Mouse (Mus musculus): Measurements from ENCODE around the gene A730015C16Rik. TPM values are rescaled to one million over a fixed set of nuclear protein-coding genes. Genes with fewer than 3 reads are reported as not detected.

Gene A730015C16Rik
- polyA plus RNA-seq, 1 experiment from 2014 or later: 3.1 TPM

GRCm38 (mm10) chr4:108825677-108826076, 22.7 kb downstream of the A730015C16Rik start:
- no peaks in the 10 kb centered on the region for H3K27me3 ChIP-seq
- no peak overlapping the region for H3K4me3 ChIP-seq
- no peak overlapping the region for H3K4me2 ChIP-seq (replicated peaks)
- H3K9ac ChIP-seq: no peak overlapping the region
- H3K4me1 ChIP-seq: no peaks in the 10 kb centered on the region
- ATAC-seq (ENCODE audit: low FRiP score): no peak
- H3K36me3 ChIP-seq: peaks cover 68% of the 10 kb centered on the region
- no peak overlapping the region for H3K27ac ChIP-seq
- 98% methylated on average over 3 of the region's 3 CpGs for WGBS
- H3K9me3 ChIP-seq (replicated peaks): no peaks in the 10 kb centered on the region

DNA sequence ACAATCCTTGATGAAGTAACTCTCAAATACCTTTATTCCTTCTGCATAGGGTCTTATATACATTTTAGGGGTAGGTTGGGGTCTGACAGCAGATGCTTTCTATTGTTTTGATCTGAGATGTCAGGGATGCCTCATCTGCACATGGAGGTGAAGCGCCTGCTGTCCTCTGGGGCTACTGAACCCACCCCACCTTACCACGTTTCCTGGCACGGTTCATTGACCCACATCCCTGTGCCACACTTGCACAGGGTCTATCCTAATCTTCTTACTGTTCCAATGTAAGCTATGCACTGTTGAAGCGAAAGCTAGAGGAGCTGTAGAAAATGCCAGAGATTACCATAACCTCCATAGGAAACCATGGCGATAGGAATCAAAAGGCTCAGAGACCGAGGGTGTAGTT, 36.9 kb downstream of the A730015C16Rik start:
- Histone ChIP-seq H3K27me3 (no peaks in the 10 kb centered on the region), H3K4me3 (no peak overlapping the region), H3K27ac (no peak overlapping the region), H3K4me2 (replicated peaks) (no peak overlapping the region), H3K9me3 (replicated peaks) (no peaks in the 10 kb centered on the region), H3K9ac (no peak overlapping the region), H3K36me3 (peaks cover 7% of the 10 kb centered on the region; the same call in 1 of the 2 replicates), H3K4me1 (0 out of 2 replicates have a peak, but pooled peaks cover 3% of the 10 kb centered on the region)
- 73% methylated on average over 6 of the region's 6 CpGs for WGBS
- no peak for ATAC-seq (ENCODE audit: low FRiP score)

GRCm38 (mm10) chr4:108811142-108811541, 37.3 kb downstream of the A730015C16Rik start:
- ATAC-seq (ENCODE audit: low FRiP score): no peak
- Histone ChIP-seq H3K27ac (no peak overlapping the region), H3K9ac (no peak overlapping the region), H3K36me3 (peaks cover 7% of the 10 kb centered on the region; the same call in 1 of the 2 replicates), H3K4me1 (0 out of 2 replicates have a peak, but pooled peaks cover 3% of the 10 kb centered on the region), H3K9me3 (replicated peaks) (no peaks in the 10 kb centered on the region), H3K27me3 (no peaks in the 10 kb centered on the region), H3K4me3 (no peak overlapping the region), H3K4me2 (replicated peaks) (no peak overlapping the region)
- 63% methylated on average over 4 of the region's 4 CpGs for WGBS

DNA sequence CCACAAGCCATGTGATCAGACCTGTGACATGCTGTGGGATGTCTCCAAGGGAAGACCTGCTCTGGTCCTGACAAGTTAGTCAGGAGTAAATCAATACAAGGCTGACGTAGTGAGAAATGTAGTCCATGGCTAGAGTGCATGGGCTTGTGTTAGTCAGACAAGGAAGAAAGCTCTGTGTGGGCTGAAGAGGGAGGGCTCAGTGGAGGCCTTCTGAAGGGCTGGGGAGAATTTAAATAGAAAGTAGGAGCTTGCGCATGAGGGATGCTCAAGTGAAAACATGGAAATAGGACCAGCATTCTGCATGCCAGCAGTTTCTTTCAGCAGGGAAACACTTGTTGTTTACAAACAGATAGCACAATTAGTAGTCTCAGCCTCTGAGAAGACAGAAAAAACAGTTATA, 44.9 kb downstream of the A730015C16Rik start:
- no peak for ATAC-seq (ENCODE audit: low FRiP score)
- 85% methylated on average over 2 of the region's 2 CpGs for WGBS
- H3K4me2 ChIP-seq (replicated peaks): no peak overlapping the region

GRCm38 (mm10) chr4:108798083-108798830, 50.2 kb downstream of the A730015C16Rik start:
- H3K9ac ChIP-seq: no peak overlapping the region
- WGBS: 58% methylated on average over 2 of the region's 2 CpGs
- ATAC-seq (ENCODE audit: low FRiP score): no peak; the same call in 1 of the 2 replicates

More for the DNA sequence above, 44.9 kb downstream of the A730015C16Rik start:
- H3K4me3 ChIP-seq: no peak overlapping the region
- H3K9ac ChIP-seq: no peak overlapping the region
- H3K9me3 ChIP-seq (replicated peaks): no peaks in the 10 kb centered on the region
- no peak overlapping the region for H3K27ac ChIP-seq
- H3K36me3 ChIP-seq: no peaks in the 10 kb centered on the region
- H3K27me3 ChIP-seq: no peaks in the 10 kb centered on the region
- H3K4me1 ChIP-seq: no peaks in the 10 kb centered on the region

More at GRCm38 (mm10) chr4:108798083-108798830, 50.2 kb downstream of the A730015C16Rik start:
- Histone ChIP-seq H3K4me2 (replicated peaks) (no peak overlapping the region), H3K4me1 (0 out of 2 replicates have a peak, but pooled peaks cover 4% of the 10 kb centered on the region), H3K27me3 (no peaks in the 10 kb centered on the region), H3K36me3 (no peaks in the 10 kb centered on the region), H3K9me3 (replicated peaks) (no peaks in the 10 kb centered on the region), H3K4me3 (no peak overlapping the region), H3K27ac (no peak overlapping the region)

Other genes starting within 250 kb of the A730015C16Rik start
- 24.7 and 29.7 TPM in 2 replicates for gene Cc2d1b, start 228.7 kb downstream of the A730015C16Rik start, polyA plus RNA-seq (2016; fragmentation: Nextera tagmentation; extraction: Ambion mirVana)
- 1.6 and 2.4 TPM in 2 replicates for gene 3110021N24Rik, start 129.0 kb downstream of the A730015C16Rik start, polyA plus RNA-seq (2016; fragmentation: Nextera tagmentation; extraction: Ambion mirVana)
- gene Zfyve9, start 67.8 kb downstream of the A730015C16Rik start, polyA plus RNA-seq (2016; fragmentation: Nextera tagmentation; extraction: Ambion mirVana): 6.0 and 6.4 TPM in 2 replicates
- gene Btf3l4, start 15.0 kb downstream of the A730015C16Rik start, polyA plus RNA-seq (2016; fragmentation: Nextera tagmentation; extraction: Ambion mirVana): 225 TPM in 2 replicates
- gene Txndc12, start 14.0 kb downstream of the A730015C16Rik start, polyA plus RNA-seq (2016; fragmentation: Nextera tagmentation; extraction: Ambion mirVana): 97.2 and 103 TPM in 2 replicates
- gene Kti12, start 834 bp downstream of the A730015C16Rik start, polyA plus RNA-seq (2016; fragmentation: Nextera tagmentation; extraction: Ambion mirVana): 37.0 and 39.8 TPM in 2 replicates
- gene Rab3b, start 30.4 kb upstream of the A730015C16Rik start, polyA plus RNA-seq (2016; fragmentation: Nextera tagmentation; extraction: Ambion mirVana): 39.5 and 45.5 TPM in 2 replicates
- gene Nrd1, start 152.0 kb upstream of the A730015C16Rik start, polyA plus RNA-seq (2016; fragmentation: Nextera tagmentation; extraction: Ambion mirVana): 113 and 120 TPM in 2 replicates